Mouse (Mus musculus): ENCODE results near the gene Slc1a1.

The Slc1a1 gene

GRCm38 (mm10) chr19:28926366-28926765, 91.5 kb downstream of the Slc1a1 start:
- DNase-seq: no peak

GRCm38 (mm10) chr19:28927396-28927795, 92.5 kb downstream of the Slc1a1 start:
- no peak for DNase-seq

- no peak for DNase-seq
These were observed 94.2 kb downstream of the Slc1a1 start for GRCm38 (mm10) chr19:28929034-28929433.

GRCm38 (mm10) chr19:28934897-28935296, 100.0 kb downstream of the Slc1a1 start:
- DNase-seq: no peak

GRCm38 (mm10) chr19:28940135-28940874, 105.5 kb downstream of the Slc1a1 start:
- no peak for DNase-seq

GRCm38 (mm10) chr19:28941271-28941670, 106.4 kb downstream of the Slc1a1 start:
- no peak for DNase-seq

- no peak for DNase-seq
These were observed 111.9 kb downstream of the Slc1a1 start for GRCm38 (mm10) chr19:28946782-28947181.

GRCm38 (mm10) chr19:28947311-28947710, 112.5 kb downstream of the Slc1a1 start:
- DNase-seq: no peak

- DNase-seq: no peak
These were observed 116.4 kb downstream of the Slc1a1 start for GRCm38 (mm10) chr19:28951251-28951650.

GRCm38 (mm10) chr19:28963113-28963512, 128.3 kb downstream of the Slc1a1 start:
- DNase-seq: no peak

- no peak for DNase-seq
These were observed 128.6 kb downstream of the Slc1a1 start for GRCm38 (mm10) chr19:28963513-28963841.

All from cerebellum, postnatal 36 days (tissue).